Mouse (Mus musculus): ENCODE data around the gene Usp4.

The Usp4 gene

GRCm38 (mm10) chr9:108342301-108342831 lies 5.3 kb upstream of the Usp4 start:
- no peak for DNase-seq (ENCODE audit: low spot score)

- DNase-seq (ENCODE audit: low spot score), result no peak
Measured at GRCm38 (mm10) chr9:108343331-108343730, 4.3 kb upstream of the Usp4 start.

GRCm38 (mm10) chr9:108343835-108344234 lies 3.8 kb upstream of the Usp4 start:
- DNase-seq (ENCODE audit: low spot score), result no peak

- DNase-seq (ENCODE audit: low spot score), result no peak
Measured at GRCm38 (mm10) chr9:108344471-108344870, 3.2 kb upstream of the Usp4 start.

GRCm38 (mm10) chr9:108347024-108347423 lies 629 bp upstream of the Usp4 start:
- DNase-seq (ENCODE audit: low spot score), result no peak

- DNase-seq (ENCODE audit: low spot score), result no peak
Measured at GRCm38 (mm10) chr9:108348290-108348680, 632 bp downstream of the Usp4 start.

GRCm38 (mm10) chr9:108349727-108350126 lies 2.1 kb downstream of the Usp4 start:
- DNase-seq (ENCODE audit: low spot score), result no peak

- no peak for DNase-seq (ENCODE audit: low spot score)
Measured at GRCm38 (mm10) chr9:108378234-108378633, 30.6 kb downstream of the Usp4 start.

GRCm38 (mm10) chr9:108378736-108379135 lies 31.1 kb downstream of the Usp4 start:
- DNase-seq (ENCODE audit: low spot score), result no peak

GRCm38 (mm10) chr9:108379294-108379693 lies 31.6 kb downstream of the Usp4 start:
- DNase-seq (ENCODE audit: low spot score), result no peak

GRCm38 (mm10) chr9:108381382-108381781 lies 33.7 kb downstream of the Usp4 start:
- no peak for DNase-seq (ENCODE audit: low spot score)

- DNase-seq (ENCODE audit: low spot score), result no peak
Measured at GRCm38 (mm10) chr9:108385006-108385405, 37.4 kb downstream of the Usp4 start.

GRCm38 (mm10) chr9:108386816-108387215 lies 39.2 kb downstream of the Usp4 start:
- no peak for DNase-seq (ENCODE audit: low spot score)

- no peak for DNase-seq (ENCODE audit: low spot score)
Measured at GRCm38 (mm10) chr9:108388601-108389000, 40.9 kb downstream of the Usp4 start.

- DNase-seq (ENCODE audit: low spot score), result no peak
Measured at GRCm38 (mm10) chr9:108389220-108389619, 41.6 kb downstream of the Usp4 start.

- no peak for DNase-seq (ENCODE audit: low spot score)
Measured at GRCm38 (mm10) chr9:108392676-108393075, 45.0 kb downstream of the Usp4 start, which contains the start of gene 1700102P08Rik. TSS of gene 1700102P08Rik (plus strand) at chr9:108392805.

- no peak for DNase-seq (ENCODE audit: low spot score)
Measured at GRCm38 (mm10) chr9:108394191-108394590, 46.5 kb downstream of the Usp4 start.

GRCm38 (mm10) chr9:108395427-108395826 lies 47.8 kb downstream of the Usp4 start:
- no peak for DNase-seq (ENCODE audit: low spot score)

- no peak for DNase-seq (ENCODE audit: low spot score)
Measured at GRCm38 (mm10) chr9:108398324-108398723, 50.7 kb downstream of the Usp4 start.

- peak; percentile 78 for DNase-seq (ENCODE audit: low spot score)
Measured at GRCm38 (mm10) chr9:108401186-108401960, 53.7 kb downstream of the Usp4 start.

- DNase-seq (ENCODE audit: low spot score), result no peak
Measured at GRCm38 (mm10) chr9:108403081-108403480, 55.4 kb downstream of the Usp4 start.

GRCm38 (mm10) chr9:108404451-108404850 lies 56.8 kb downstream of the Usp4 start:
- no peak for DNase-seq (ENCODE audit: low spot score)

GRCm38 (mm10) chr9:108409535-108409934 lies 61.9 kb downstream of the Usp4 start:
- DNase-seq (ENCODE audit: low spot score), result no peak

All from layer of hippocampus, adult 11-12 months (tissue).